Mouse (Mus musculus): ENCODE measurements at regions not wholly inside any gene's neighbourhood (a gene's known extent, or its start where the extent isn't known, plus 50 kb on each side); places are given as distances from the start of the nearest gene placed in this dataset.

- in situ Hi-C loops (cut with MboI, MseI), result no loop called here
Observed at GRCm38 (mm10) chr13:57282816-57283215, 387.0 kb upstream of the Trpc7 start.

DNA sequence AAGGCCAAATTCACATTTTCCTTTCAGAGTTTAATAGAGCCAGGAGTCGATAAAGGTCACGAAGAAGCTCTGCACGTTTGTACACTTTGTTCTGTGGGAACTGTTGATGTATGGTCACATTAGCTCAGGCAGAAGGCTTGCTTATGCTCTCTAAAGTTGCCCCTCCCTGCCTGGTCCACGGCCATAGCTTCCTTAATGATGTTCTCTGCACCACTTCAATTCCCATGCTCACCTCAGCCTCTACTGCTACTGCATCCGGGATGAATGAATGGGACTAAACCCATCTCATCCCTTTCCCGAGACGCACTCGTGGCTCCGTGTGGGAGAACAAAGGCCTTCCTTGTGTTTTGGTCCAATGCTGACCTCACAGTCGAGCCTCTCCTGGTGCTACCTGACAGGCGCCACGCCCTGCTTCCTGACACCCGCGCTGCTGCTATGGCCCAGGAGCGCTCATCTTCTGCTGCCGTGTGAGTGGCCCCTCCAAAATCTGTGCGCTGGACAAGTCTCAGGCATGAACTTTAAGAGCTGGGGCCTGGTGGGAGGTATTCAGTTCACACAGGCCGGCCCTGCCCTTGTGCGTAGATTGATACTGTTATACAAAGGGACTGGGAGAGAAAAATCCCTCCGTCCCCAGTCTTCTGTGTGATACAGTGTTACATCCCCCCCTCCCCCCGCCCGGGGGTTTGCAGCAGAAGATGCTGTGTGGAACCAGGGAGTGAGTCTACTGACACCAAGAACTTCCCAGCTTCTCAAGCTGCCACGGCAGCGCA, 386.3 kb upstream of the Trpc7 start:
- in situ Hi-C loops (cut with MboI, MseI), result no loop called here

GRCm38 (mm10) chr13:57281504-57281903, 385.7 kb upstream of the Trpc7 start:
- in situ Hi-C loops (cut with MboI, MseI), result no loop called here

GRCm38 (mm10) chr13:57278580-57278979, 382.8 kb upstream of the Trpc7 start:
- in situ Hi-C loops (cut with MboI, MseI), result no loop called here

- in situ Hi-C loops (cut with MboI, MseI), result no loop called here
Observed at GRCm38 (mm10) chr13:57277076-57277475, 381.3 kb upstream of the Trpc7 start.

GRCm38 (mm10) chr13:57275871-57276270, 380.1 kb upstream of the Trpc7 start:
- in situ Hi-C loops (cut with MboI, MseI), result no loop called here

GRCm38 (mm10) chr13:57273593-57273992, 377.8 kb upstream of the Trpc7 start:
- in situ Hi-C loops (cut with MboI, MseI), result loop anchor here (25.0 kb wide), 1 partner anchor 811 kb away; no protein-coding TSS in a partner anchor

DNA sequence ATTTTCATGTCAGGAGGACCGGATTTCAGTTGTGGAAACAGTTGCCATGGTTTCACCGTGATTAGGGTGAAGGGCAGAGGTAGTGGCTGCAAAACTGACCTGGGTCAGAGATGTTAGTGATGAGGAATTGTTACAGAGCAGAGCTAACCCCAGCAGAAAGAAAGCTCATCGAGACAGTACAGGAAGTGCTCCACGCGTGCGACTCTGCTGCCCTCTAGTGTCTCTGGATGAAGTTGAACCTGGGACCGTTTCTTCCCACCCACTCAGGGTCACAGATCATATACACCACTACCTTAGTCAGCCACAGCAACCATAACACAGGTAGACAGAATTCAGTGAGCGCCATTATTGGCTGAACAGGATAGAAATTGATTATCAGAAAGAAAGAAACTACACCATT, 373.8 kb upstream of the Trpc7 start:
- in situ Hi-C loops (cut with MboI, MseI), result loop anchor here (5.0 to 25.0 kb wide), 2 partner anchors 467 to 807 kb away; no protein-coding TSS in a partner anchor

GRCm38 (mm10) chr13:57259920-57260319, 364.1 kb upstream of the Trpc7 start:
- in situ Hi-C loops (cut with MboI, MseI), result loop anchor here (25.0 kb wide), 1 partner anchor 798 kb away; no protein-coding TSS in a partner anchor

DNA sequence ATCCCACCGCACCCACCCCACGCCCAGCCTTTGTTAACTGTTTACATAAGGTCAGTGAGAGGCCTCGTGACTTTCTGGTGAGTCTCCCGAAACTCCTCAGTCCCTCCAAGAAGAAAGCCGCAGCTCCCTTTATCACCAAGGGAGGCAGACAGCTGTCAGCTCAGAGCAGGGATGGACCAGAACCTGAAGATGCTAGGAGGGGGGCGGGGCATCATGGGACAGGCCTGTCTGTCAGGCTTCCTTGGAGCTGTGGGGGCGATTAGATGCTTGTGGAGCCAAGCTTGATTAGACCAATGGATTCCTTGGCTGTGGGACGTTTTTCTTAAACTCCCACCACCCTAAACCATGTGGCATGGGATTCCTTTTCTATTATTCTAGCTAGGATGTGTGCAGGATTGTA, 363.7 kb upstream of the Trpc7 start:
- in situ Hi-C loops (cut with MboI, MseI), result loop anchor here (25.0 kb wide), 1 partner anchor 797 kb away; no protein-coding TSS in a partner anchor

- in situ Hi-C loops (cut with MboI, MseI), result loop anchor here (25.0 kb wide), 1 partner anchor 794 kb away; no protein-coding TSS in a partner anchor
Observed at GRCm38 (mm10) chr13:57255920-57256319, 360.1 kb upstream of the Trpc7 start.

DNA sequence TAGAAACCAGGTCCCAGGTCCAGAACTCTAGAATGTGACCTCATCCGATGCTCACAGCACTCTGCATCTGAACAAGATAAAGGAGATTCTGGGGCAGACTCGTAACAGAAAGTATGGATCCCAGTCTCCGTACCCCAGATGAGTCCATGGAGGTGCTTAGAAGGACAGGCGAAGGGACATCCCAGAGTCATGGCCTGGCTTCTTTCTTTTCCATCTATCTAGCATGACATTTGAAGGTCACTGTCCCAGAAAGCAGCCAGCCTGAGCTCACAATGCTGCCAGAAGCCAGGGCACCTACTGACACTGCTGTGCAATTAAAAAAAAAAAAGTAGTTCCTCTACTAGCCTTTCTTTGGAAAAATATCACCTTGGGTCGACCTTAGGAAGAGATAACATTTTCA, 354.1 kb upstream of the Trpc7 start:
- in situ Hi-C loops (cut with MboI, MseI), result loop anchor here (25.0 kb wide), 1 partner anchor 788 kb away; no protein-coding TSS in a partner anchor

- in situ Hi-C loops (cut with MboI, MseI), result no loop called here
Observed at GRCm38 (mm10) chr13:57249401-57249800, 353.6 kb upstream of the Trpc7 start.

- in situ Hi-C loops (cut with MboI, MseI), result no loop called here
Observed at GRCm38 (mm10) chr13:57246238-57246963, 350.6 kb upstream of the Trpc7 start.

GRCm38 (mm10) chr13:57236917-57237316, 341.1 kb upstream of the Trpc7 start:
- in situ Hi-C loops (cut with MboI, MseI), result no loop called here

- in situ Hi-C loops (cut with MboI, MseI), result no loop called here
Observed at GRCm38 (mm10) chr13:57236211-57236610, 340.4 kb upstream of the Trpc7 start.

GRCm38 (mm10) chr13:57232906-57233305, 337.1 kb upstream of the Trpc7 start:
- in situ Hi-C loops (cut with MboI, MseI), result no loop called here

DNA sequence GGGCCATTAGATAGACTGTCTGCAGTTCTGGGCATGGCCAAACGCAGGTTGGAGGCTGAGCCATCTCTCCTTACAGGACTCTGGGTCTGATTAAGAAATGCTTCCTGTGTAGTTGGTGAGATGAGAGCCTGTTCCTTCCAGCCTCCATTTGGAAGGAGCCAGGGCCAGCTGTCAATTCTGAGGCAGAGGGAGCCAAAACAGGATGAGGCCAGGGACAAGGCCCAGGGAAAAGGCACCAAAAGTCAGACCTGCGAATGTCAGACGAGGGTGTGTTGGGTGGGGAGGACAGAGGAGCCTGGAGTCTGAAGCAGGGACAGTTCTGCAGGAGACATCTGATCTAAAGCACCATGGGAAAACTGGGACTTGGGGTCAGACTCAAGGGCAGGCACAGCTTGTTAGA, 335.9 kb upstream of the Trpc7 start:
- in situ Hi-C loops (cut with MboI, MseI), result no loop called here

- in situ Hi-C loops (cut with MboI, MseI), result no loop called here
Observed at GRCm38 (mm10) chr13:57230253-57230652, 334.5 kb upstream of the Trpc7 start.

DNA sequence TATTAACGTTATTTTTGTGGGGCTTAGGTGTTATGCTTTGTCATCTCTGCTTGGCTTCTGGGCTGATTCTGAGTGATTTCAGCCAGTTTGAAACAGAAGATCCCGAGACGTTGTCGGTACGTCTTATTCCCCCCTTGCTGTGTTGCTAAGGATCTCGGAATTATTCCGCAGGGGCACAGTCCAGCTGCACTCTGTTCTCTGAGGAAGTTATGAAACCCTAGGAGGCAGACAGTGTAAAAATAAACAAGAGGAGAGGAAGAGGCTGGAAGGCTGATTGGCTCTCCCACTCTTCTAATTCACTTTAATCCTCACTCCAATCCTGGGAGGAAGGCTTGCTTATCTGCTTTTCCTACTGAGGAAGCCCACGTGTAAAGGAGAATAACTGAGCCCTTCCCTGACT, 325.3 kb upstream of the Trpc7 start:
- in situ Hi-C loops (cut with MboI, MseI), result no loop called here

GRCm38 (mm10) chr13:57216161-57216560, 320.4 kb upstream of the Trpc7 start:
- in situ Hi-C loops (cut with MboI, MseI), result no loop called here

- in situ Hi-C loops (cut with MboI, MseI), result no loop called here
Observed at GRCm38 (mm10) chr13:57212251-57212650, 316.5 kb upstream of the Trpc7 start.

DNA sequence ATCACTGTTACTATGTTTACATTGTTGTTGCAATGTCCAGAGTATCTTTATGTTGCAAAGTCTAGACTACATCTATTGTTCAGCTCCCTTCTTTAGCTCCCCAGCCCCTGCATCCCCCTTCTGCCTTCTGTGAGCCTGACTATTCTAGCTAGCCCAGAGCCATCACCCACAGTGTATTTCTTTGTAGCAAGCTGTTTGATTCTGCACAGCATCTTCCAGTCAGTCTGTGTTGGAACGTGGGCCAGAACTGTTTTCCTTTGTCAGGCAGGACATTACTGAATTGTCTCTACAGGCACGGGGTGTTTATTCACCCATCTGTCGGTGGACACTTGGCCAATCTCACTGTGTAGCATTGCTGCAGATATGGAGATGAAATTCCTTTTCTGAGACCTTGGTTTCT, 295.4 kb upstream of the Trpc7 start:
- in situ Hi-C loops (cut with MboI, MseI), result no loop called here

All from T-helper 1 cell (primary cell).